Mouse (Mus musculus): ENCODE measurements around the gene Ncapg2. TPM values are rescaled to one million over a fixed set of nuclear protein-coding genes. Genes with fewer than 3 reads are reported as not detected.

The Ncapg2 gene
- total RNA-seq, 2 experiments from 2014 or later, result 315 to 548 TPM

DNA sequence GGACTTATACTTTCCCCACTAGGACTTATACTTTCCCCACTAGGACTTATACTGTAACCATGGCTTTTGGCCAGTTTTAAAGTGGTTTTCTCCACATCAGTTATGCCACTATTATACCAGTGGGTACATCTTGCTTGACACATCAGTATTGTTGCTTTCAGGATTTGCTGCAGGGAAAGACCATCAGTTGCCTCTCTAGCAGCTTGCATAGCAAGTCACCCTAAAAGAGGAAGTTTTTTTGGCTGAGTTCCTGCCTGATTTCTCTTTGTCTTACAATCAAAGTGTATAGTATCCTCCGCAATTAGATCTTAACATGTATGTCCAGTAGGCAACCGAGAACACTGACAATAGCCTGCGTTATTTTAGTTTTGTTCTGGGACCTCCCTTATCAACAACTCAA lies 30.9 kb downstream of the Ncapg2 start:
- no peak for ATAC-seq (replicated peaks; ENCODE audit: low FRiP score, poor library complexity, severe bottlenecking)

DNA sequence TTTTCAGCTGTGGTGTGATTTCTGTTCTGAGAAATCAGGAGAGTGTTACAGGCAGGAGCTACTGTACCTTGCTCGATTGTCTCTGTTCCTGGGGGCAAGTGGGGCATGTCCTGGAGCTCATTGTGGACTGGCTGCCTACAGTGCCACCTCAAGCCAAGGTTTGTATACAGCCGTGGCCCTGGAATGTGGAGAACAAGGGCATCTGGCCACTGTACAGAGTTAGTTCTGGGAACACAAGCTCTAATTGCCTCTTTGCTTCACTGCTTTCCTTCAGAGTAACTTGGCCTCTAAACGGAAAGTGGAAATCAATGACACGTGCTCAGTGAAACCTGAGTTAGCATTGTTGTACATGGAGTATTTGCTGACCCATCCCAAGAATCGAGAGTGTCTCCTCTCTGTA lies 33.4 kb downstream of the Ncapg2 start:
- no peak for ATAC-seq (replicated peaks; ENCODE audit: low FRiP score, poor library complexity, severe bottlenecking)

DNA sequence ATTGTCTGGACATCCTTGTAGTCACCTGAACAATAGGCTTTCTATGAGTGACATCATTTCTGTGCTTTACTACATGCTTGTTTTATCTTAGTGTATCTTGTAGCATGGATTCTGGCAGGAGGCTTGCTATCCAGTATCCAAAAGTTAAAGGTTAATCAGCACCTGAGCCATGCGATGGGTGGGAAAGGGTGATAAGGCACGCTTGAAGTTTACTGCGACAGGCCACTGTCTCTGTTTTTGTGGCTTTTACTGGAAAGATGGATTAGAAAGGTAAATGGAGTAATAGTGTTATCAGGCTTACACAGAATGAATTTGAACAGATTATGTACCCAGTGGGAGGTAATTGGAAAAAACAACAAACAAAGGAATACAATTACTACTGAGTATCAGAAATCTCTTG lies 37.0 kb downstream of the Ncapg2 start:
- ATAC-seq (replicated peaks; ENCODE audit: low FRiP score, poor library complexity, severe bottlenecking), result no peak

DNA sequence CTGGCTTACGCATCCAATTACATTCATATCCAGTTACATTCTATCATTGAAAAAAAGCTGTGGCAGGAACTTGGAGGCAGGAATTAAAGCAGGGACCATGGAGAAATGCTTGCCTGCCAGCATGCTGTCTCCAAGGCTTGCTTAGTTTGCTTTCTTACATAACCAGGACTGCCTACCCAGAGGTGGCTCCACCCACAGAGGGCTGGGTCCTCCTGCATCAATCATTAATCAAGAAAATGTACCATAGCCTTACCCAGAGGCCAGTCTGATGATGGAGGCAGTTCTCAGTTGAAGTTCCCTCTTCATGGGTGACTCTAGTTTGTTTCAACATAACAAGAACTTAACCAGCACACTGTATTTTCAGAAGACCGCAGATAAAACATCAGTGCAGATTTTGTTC lies 44.3 kb downstream of the Ncapg2 start:
- ATAC-seq (replicated peaks; ENCODE audit: low FRiP score, poor library complexity, severe bottlenecking), result no peak

DNA sequence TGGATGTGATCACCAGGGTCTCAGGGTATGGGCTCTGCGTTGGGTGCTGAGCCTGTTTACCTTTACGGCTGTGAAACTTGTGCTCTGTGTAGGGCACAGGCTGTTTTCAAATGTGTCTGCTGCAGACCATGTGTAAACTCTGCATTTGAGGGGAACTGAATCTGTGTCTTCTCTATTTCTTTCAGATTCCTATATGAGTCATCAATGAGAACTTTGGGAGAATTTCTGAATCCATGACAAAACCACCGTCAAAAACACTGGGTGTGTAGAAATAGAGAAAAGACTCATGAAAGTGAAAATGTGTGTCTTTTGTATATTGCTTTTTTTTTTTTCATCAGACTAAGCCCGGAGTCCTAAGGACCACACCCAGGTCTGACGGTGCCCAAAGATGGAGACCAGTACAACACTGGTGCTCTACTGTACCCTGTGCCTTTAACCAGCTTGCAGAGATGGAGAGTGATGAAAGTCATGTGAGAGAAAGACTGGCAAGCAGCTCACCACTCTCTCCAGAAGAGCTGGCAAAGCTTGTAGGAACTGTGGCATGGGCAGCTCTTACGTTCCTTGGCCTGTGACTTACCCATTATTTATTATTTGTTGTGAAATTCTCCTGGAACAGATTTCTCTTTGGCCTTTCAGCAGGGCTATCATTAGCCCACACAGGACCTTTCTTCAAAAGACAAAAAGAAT lies 55.3 kb downstream of the Ncapg2 start:
- ATAC-seq (replicated peaks; ENCODE audit: low FRiP score, poor library complexity, severe bottlenecking), result no peak

DNA sequence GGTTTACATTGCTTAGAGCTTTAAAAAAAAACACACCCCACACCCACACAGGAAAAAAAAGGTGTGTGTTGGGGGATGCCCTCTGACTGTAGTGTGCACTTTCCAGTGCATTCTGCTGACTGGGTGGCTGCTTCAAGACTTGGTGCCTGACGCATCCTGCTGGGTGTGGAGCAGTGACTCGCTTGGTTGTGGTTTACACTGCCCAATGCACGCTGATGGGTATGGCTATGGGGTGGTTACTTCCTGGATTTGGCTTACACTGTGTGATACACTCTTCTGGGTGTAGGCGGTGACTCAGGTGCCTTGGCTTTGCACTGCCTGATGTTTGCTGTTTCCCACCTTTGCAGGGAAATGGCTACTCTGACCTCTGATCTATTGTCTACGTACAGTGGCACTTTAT lies 61.8 kb downstream of the Ncapg2 start:
- ATAC-seq (replicated peaks; ENCODE audit: low FRiP score, poor library complexity, severe bottlenecking), result peak; percentile 34; the same call in 1 of the 2 replicates

DNA sequence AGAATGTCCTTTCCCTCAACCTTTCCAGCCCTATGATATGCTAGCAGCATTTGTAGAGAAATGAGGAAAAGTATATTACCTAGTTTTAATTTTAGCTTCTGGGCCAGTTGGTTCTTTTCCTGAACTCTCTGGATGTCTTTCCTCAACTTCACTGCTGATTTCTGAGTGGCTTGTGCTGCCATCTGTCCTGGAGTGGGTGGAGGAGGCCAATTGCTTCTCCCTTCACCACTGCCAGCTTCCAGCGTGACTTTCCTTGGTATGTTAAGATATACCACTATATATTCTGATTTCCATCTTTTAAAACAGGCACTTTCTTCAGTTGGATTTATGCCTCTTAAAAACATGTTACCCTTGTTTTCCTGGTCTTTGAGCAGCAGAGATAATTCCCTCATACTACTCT lies 63.1 kb downstream of the Ncapg2 start:
- ATAC-seq (replicated peaks; ENCODE audit: low FRiP score, poor library complexity, severe bottlenecking), result no peak

DNA sequence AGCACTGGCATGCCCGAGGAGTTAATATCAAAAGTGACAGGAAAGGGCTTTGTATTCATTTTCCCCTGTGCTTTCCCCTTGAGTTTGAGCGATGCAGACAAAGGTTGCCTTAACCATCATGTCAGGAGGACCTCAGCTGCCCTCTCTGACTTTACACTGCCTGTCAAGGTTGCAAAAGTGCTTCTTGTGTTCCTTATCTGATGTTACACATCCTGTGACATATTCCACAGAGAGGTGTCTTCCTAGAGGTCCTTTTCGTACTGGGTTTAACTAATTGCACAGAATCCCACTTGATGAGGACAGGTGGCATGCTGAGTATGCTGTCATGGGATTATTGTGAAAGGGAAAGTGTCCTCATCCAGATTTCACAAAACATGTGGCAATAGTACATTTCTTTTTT lies 63.9 kb downstream of the Ncapg2 start:
- no peak for ATAC-seq (replicated peaks; ENCODE audit: low FRiP score, poor library complexity, severe bottlenecking)

DNA sequence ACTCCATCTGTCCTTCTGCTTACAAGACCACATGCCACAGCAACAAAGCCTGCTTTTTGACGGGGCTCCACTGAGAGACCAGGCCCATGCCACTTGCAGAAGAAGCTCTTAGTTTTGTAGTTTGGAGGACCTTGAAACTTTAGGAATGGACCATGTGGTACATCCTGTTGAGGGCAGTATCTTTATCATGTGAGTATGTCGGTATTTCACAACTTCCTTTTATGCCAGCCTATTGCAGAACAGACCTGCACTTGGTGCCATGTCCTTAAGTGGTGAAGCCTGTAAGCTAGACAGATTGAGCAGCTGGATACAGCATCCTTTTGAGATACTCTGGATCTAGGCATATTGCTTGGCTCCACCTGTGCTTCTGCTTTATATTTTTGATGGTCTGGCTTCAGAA lies 68.1 kb downstream of the Ncapg2 start:
- no peak for ATAC-seq (replicated peaks; ENCODE audit: low FRiP score, poor library complexity, severe bottlenecking)

DNA sequence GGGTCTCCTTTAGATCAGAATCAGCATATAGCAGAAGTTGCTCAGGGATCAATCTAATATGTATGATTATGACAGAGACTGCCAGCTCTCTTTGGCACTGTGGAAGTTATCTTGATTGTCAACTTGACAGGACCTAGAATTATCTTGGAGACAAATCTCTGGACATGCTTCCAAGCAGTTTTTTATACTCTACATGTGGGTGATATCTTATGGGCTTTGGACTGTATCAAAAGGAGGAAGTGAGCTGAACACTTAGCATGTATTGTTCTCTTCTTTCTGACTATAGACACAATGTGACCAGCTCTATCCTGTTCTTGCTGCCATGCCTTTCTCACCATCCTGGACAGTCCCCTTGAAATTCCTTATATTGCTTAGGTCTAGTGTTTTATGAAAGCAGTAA lies 68.6 kb downstream of the Ncapg2 start:
- ATAC-seq (replicated peaks; ENCODE audit: low FRiP score, poor library complexity, severe bottlenecking), result no peak

DNA sequence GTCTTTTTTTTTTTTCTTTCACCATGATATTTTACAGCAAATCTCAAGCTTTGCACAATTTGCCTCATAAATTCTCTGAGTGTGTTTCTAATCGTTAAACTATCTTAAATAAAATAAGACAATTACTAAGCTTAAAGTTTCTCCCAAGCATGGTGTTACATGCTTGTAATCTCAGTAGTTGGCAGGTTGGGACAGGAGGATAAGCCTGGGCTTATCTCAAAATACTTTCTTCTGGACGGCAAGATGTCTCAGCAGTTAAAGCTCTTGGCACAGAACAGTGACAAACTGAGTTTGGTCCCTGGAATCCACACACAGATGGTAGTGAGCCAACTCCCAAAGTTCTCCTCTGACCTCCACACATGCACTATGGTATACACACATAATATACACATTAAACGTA lies 69.5 kb downstream of the Ncapg2 start:
- ATAC-seq (replicated peaks; ENCODE audit: low FRiP score, poor library complexity, severe bottlenecking), result no peak

DNA sequence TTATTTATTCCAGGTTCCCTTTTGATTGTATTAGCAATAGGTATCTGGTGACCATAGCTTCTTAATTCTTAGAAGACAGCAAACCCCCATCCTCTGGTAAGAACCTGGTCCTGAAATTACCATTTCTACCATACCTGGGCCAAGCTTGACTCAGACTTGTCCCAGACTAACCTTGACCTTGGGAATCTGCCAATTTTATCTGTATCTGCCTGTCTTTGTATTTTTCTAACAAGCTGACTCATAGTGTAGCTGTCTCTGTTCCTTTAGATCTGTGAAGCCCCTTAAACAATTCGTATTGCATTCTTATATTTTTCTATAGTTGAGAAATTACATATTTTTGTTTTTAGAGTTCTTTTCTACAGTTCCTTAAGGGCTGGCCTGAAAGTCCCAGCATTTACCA lies 73.6 kb downstream of the Ncapg2 start:
- ATAC-seq (replicated peaks; ENCODE audit: low FRiP score, poor library complexity, severe bottlenecking), result no peak

DNA sequence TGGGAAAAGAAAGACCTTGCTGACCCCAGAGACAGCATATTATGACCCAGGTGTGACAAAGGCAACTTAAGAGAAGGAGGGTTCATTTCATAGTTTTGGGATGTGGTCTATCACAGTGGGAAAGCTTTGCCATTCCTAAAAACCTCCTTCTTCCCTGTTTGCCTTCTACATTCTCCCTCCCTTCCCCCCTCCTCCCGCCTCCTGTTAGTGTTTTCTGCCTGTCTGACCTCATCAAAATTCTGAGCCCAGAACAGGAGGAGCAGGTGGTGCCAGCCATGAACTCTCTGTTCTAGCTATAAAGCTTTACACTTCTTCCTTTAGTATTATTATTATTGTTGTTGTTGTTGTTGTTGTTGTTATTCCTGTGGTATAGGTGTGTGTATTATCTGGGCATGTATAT lies 76.7 kb downstream of the Ncapg2 start:
- ATAC-seq (replicated peaks; ENCODE audit: low FRiP score, poor library complexity, severe bottlenecking), result no peak

DNA sequence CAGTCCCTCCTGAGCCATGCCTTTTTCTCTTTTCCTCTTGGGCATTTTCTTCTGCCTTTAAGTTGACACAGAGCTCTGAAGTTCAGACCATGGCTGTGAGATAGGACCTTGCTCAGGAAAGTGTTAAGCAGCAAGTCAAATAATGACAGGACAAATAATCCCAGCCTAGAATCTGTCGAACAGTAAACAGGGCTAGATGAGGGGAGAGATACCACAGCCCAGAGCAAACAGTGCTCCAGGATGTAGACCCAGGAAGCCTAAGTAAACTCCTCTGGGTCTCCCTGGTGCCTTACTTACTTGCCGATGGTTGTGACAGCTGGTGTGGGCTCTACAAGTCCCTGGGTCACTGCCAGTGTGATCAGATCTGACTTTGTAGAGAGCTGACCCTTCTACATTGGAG lies 78.4 kb downstream of the Ncapg2 start:
- ATAC-seq (replicated peaks; ENCODE audit: low FRiP score, poor library complexity, severe bottlenecking), result no peak

DNA sequence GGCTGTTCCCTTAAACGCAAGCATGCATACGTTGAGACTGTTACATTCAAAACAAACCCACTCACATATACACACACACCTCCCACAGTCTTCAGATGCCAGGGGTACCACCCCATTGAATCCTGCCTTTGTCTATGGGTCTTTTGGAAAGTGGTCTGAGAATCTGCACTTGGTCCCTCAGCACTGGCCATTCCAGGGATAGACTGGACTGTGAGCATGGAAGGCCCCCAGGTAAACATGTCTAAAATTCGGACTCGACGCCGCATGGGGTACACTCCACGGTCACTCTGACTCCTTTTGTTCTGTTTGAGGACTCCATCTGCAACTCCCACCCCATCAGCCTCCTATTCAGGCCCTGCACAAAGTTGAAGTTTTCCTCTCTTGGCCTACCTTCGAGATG lies 79.8 kb downstream of the Ncapg2 start:
- 0 out of 2 replicates have a peak, but pooled peaks have one; percentile 23 for ATAC-seq (replicated peaks; ENCODE audit: low FRiP score, poor library complexity, severe bottlenecking)

DNA sequence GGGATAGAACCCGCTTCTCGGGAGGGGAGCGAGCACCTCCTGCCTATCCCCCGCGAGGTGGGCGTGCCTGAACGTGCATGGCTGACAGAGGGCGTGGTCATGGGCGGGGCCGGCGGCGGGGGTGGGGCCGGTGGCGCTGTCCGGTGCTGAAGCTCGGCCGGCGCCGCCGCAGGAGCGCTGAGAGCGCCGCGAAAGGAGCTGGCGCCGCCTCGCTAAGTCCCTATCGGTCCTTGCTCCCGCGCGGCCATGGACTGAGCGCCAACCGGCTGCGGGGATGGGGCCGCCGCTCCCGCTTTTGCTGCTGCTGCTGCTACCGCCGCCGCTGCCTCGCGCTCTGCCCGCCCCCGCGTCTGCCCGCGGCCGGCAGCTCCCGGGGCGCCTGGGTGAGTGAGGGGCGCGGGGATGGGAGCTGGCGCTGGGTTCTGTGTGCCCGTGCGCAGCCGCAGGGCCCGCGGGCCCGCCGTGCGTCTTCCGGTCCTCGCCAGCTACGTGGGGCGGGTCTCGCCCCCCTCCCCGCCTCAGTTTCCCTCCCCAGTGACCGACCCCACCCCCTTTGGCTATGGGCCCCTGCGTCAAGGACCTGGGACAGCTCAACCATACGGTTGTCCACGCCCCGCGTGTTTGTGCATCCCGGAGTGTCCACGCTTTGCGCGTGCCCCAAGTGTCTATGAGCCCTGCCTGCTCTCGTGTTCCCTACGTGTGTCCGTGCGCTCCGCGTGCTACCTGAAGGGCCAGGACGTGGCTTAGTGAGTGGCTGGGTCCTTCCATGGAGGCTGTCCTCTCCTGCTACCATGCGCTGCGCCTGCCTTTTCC lies 80.6 kb downstream of the Ncapg2 start, which contains the start of gene Ptprn2:
Gene Ptprn2, plus strand, starts transcription at position 130 of the 813 bp plus-strand sequence.
- no peak; the same call in 1 of the 2 replicates for ATAC-seq (replicated peaks; ENCODE audit: low FRiP score, poor library complexity, severe bottlenecking)

DNA sequence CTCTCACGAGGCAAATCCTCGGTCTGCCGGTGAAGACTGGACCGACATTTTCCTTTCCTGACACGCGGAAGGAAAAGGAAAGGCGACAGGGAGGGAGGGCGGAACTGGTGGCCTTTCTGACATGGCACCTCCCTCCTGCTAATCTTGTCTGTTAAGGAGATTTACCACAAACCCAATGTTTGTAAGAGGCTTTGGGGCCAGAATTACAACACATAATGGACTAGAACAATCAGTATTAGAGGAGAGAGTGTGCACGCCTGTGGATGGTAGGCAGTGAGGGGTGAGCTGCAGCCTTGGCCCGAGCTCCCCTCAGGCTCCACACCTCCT lies 81.2 kb downstream of the Ncapg2 start:
- no peak for ATAC-seq (replicated peaks; ENCODE audit: low FRiP score, poor library complexity, severe bottlenecking)

DNA sequence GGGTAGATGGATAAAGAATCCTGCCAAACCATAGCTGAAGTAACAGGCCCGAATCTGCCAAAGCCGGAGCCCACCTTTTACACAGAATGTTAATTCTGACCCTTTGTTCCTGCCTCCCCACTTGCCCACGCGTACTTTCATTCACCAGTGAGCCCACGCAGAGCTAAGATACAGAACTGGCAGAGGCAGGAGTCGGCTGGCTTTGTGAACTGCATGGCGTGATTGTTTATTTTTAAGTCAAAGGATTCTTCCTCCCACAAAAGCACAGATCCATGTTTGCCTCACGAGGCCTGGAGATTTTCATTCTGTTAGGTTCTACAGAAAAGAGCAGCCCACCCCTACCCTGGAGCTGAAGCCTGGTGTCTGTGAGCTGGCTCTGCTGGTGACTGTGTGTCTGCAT lies 83.6 kb downstream of the Ncapg2 start:
- no peak for ATAC-seq (replicated peaks; ENCODE audit: low FRiP score, poor library complexity, severe bottlenecking)

DNA sequence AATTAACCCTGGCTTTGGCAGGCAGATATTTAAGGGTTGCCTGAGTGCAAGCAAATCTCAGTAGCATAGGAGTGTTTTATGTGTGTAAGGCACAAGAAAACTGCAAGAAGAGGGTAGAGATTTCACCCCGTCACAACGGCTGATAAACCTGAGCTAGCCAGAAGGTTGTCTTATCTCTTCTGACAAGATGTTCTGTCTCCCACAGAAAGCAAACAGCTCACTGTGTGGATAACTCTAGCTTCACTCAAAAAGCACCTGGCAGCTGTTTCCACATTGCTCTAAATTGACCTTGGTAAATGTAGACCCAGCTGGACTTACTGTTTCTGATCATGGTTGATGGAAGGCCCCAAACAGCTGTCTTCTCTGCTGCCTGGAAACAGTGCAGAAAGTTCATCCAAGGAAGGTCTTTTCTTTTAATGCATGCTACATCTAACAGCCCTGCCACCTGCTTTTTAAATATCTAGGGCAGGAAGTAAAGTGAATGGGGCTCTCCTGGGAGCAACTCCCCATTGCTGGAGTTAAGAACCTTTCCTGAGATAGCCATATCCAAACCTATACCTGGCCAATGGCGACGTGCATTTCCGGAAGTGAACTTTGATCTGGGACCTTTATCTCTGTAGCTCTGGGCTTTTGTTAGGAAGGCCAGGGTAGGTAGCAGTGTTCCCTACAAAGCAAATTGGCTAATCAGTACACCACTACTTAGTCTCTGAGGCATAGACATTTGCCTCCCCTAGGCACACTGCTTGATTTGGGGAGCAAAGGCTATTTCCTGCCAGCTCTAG lies 85.6 kb downstream of the Ncapg2 start:
- no peak for ATAC-seq (replicated peaks; ENCODE audit: low FRiP score, poor library complexity, severe bottlenecking)

DNA sequence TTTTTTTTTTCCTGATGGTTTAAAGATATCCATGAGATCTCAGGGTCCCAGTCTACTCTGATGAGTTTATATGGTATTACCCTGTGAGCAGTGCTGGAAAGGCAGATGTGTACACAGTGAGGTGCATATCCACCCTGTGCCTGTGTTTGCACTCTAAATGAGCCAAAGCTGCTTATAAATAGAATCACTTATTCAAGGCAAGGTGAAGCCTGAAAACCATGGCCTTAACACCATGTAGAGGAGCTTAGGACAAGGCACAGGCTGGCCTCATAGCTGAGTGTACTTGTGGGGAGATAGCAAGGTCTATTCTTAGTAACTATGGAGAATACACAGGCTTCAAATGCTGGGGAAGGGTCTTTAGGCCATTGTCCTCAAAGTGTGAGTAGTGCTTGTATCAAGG lies 93.5 kb downstream of the Ncapg2 start:
- no peak for ATAC-seq (replicated peaks; ENCODE audit: low FRiP score, poor library complexity, severe bottlenecking)

DNA sequence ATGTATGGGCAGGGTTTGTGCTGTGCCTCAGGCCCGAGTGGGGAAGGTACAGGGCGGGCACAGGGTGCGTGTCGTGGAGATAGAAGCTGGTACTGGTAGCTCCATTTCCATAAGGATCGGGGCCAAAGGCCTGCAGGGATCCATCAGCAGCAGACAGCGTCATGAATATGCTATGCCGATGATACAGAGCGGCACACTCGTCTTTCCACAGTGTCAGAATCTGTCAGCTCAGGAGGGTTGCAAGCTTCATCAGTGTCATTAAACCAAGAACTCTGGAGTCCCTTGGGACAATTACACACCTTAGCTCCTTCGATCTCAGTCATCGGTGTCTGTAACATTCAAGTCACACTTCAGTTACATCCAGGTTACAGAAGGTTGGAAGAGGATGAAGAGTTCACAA lies 95.5 kb downstream of the Ncapg2 start:
- no peak for ATAC-seq (replicated peaks; ENCODE audit: low FRiP score, poor library complexity, severe bottlenecking)

All from erythroid progenitor cell, adult 5-6 weeks (primary cell).